Mouse (Mus musculus): Measurements from ENCODE around the gene Sgms1. TPM values are rescaled to one million over a fixed set of nuclear protein-coding genes. Genes with fewer than 3 reads are reported as not detected.
"Not testable (repeated sequence)": the region's sequence is repeated elsewhere in the genome, so short reads cannot be mapped to it uniquely, and the experiment has no call there.

The Sgms1 gene
- total RNA-seq, 1 experiment from 2014 or later: 57.7 TPM

GRCm38 (mm10) chr19:32330231-32330630, 59.3 kb downstream of the Sgms1 start:
- peak; percentile 38 for ATAC-seq (replicated peaks; ENCODE audit: low read depth, poor library complexity, severe bottlenecking)

DNA sequence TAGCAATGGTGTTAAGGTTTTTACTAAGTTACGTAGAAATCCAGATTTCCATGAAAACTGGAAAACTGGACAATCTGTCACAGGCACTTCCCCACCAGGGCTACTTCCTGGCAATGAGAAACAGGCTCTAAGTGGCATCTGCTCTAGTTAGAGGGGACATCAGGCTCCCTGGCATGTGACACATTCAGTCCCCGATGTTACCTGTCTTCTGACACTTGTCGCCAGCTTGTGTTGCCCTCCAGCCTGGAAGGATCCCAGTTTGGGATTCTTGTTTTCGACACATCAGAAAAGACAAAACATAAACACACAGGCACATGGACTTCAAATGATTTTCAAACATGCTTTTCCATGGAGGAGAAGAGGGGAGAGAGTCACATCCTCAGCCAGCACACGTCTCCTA, 60.0 kb downstream of the Sgms1 start:
- ATAC-seq (replicated peaks; ENCODE audit: low read depth, poor library complexity, severe bottlenecking): no peak

DNA sequence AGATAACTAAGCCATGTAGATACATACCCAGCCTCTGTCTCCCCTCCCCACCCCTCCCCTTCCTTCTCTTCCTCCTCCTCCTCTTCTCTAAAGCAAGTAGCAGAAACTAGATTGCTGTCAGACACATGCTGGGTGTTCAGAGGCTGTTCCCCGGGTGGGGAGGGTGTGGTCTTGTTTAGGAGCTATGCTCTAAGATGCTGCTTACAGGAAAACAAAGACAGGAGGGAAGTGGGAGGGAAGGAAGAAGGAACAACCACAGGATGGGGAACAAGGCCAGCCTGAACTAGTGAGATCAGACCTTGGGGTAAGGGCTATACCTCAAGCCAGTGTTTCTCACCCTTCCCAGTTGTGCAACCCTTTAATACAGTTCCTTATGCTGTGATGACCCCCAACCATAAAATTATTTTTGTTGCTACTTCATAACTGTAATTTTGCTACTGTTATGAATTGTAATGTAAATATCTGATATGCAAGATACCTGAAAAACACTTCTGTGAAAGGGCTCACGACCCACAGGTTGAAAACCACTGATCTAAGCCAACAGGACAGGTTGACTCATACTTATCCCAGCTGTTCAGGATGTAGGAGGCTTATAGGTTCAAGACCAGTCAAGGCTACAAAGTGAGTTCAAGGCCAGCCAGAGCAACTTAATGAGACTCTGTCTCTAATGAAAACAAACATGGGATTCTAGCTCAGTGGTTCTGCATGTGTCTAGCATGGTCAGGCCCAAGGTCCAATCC, 61.3 kb downstream of the Sgms1 start:
- peak; percentile 79 for ATAC-seq (replicated peaks; ENCODE audit: low read depth, poor library complexity, severe bottlenecking)

DNA sequence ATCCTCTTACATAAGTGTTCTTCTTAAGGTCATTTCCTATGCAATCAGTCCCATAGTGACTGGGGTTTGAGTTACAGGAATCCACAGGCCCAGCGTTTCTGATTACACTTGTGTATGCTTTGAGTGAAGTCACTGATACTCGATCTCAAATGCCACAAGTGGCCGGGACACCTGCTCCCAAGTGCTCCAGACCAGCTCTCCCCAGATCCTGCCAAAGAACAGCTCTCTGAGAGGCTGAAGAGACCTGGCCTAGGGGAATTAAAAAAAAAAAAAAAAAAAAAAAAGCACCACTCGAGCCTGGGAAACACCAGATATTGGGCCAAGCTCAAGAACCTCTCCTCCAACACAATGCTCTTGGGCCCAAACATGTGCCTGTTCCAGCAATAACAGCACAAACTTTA, 62.9 kb downstream of the Sgms1 start:
- no peak for ATAC-seq (replicated peaks; ENCODE audit: low read depth, poor library complexity, severe bottlenecking)

DNA sequence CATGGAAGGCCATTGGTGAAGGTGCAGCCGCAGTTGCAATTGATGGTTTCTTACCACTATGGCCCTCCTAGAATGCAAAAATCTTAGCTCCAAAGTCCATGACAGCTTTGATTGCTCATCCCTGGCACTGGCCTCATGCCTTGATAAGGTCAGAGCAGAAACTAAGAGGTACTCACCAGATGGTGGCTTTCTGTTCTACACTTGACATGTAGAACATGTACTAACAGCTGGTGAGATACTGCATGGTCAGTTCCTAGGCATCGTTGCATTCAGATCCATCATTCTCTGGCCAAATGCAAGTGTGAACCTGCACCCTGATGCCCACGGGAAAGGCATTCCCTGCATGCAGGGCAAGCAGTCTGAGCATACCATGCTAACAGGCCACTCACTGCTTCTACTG, 63.4 kb downstream of the Sgms1 start:
- ATAC-seq (replicated peaks; ENCODE audit: low read depth, poor library complexity, severe bottlenecking): no peak

- peak; percentile 22 for ATAC-seq (replicated peaks; ENCODE audit: low read depth, poor library complexity, severe bottlenecking)
Observed at GRCm38 (mm10) chr19:32325100-32325768, 64.3 kb downstream of the Sgms1 start.

- ATAC-seq (replicated peaks; ENCODE audit: low read depth, poor library complexity, severe bottlenecking): no peak
Observed at GRCm38 (mm10) chr19:32324550-32324949, 65.0 kb downstream of the Sgms1 start.

- no peak for ATAC-seq (replicated peaks; ENCODE audit: low read depth, poor library complexity, severe bottlenecking)
Observed at GRCm38 (mm10) chr19:32323070-32323469, 66.4 kb downstream of the Sgms1 start.

GRCm38 (mm10) chr19:32322429-32323035, 67.0 kb downstream of the Sgms1 start:
- ATAC-seq (replicated peaks; ENCODE audit: low read depth, poor library complexity, severe bottlenecking): no peak

DNA sequence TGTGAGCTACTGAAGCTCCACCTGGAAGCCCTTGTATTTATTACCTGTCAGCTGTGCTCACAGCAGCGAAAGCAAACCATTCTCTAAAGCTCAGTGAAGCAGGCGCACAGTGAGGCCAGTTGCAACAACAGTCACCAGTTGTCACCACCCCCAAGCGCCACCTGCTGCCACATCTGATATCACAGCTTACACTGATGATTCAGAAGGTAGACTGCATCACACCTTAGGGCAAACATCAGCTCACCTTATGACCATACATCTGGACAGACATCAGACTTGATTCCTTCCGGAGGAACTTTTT, 69.2 kb downstream of the Sgms1 start:
- ATAC-seq (replicated peaks; ENCODE audit: low read depth, poor library complexity, severe bottlenecking): peak; percentile 74

DNA sequence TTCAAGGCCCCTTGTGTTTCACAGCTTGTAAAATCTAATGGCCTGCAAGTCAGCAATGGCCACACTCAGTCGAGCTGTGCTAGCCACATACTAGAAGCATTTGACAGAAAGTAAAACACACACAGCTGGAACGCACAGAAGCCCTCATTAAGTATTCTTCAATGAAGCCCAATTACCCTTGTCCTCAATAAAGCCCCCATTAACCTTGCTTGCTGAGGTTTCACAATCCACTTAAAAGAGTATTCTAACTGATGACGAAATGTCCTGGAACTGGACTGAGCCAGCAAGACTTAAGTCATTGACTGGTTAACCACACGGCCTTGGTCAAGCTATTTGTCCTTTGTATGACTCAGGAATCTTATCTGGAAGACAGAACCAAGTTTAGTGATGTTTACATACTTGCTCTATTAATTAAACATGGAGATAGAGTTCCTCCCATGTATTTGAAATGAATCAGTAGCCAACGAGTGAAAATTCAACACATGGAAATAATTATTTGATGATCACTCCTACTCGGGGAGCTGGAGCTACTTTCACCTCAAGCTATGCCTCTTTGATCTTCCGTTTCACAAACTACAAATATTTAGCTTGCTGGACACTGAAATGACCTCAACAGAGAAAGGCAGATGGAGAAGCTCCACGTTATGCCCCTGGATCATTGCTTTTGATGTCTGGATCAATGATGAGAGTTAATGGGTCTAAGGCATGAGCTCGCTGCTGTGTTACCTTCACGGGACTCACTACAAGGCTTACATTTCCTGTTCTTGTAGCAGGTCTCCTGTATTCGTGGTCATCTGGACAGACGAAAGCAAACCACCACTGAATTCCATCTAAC, 69.8 kb downstream of the Sgms1 start:
- ATAC-seq (replicated peaks; ENCODE audit: low read depth, poor library complexity, severe bottlenecking): peak; percentile 33; the same call in 1 of the 2 replicates

- ATAC-seq (replicated peaks; ENCODE audit: low read depth, poor library complexity, severe bottlenecking): no peak
Observed at GRCm38 (mm10) chr19:32319057-32319456, 70.5 kb downstream of the Sgms1 start.

DNA sequence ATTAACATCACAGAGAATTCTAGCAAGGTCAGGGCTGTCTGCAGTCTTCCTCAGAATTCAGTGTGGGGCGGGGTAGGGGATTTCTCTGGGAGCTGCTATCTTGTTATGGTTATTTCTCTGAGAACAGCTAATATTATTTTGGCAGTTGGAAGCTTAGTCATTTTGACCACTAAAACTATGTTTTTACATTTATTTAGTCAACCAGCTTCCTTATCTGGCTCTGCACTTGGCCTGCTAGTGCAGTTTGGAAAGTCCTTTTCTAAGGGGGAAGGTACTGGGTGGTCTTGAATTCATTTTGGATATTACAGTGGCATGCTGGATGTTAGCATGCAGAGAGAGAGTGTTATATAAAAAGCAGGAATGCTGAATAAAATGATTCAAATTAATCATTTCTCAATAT, 72.2 kb downstream of the Sgms1 start:
- not testable (repeated sequence) for ATAC-seq (replicated peaks; ENCODE audit: low read depth, poor library complexity, severe bottlenecking)

GRCm38 (mm10) chr19:32313304-32313703, 76.2 kb downstream of the Sgms1 start:
- ATAC-seq (replicated peaks; ENCODE audit: low read depth, poor library complexity, severe bottlenecking): no peak

- ATAC-seq (replicated peaks; ENCODE audit: low read depth, poor library complexity, severe bottlenecking): no peak
Observed at GRCm38 (mm10) chr19:32311762-32312161, 77.8 kb downstream of the Sgms1 start.

DNA sequence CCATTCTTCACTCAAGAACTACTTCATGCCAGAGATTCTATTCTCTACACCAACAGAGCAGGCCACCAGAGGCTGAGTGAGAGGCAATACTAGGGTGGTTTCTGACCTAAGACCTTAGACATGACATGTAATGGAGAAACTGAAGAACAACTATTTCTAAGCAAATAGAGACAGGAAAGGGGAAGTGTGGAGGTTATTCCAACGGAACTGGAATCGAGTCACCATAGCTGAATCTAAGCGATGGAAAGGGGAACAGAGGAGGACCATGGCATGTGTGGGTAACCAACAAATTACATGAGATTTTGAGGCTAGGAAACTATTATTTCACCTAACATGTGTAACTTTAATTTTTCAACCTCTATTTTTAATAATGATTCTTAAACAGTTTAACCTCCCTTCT, 78.5 kb downstream of the Sgms1 start:
- ATAC-seq (replicated peaks; ENCODE audit: low read depth, poor library complexity, severe bottlenecking): peak; percentile 69

GRCm38 (mm10) chr19:32310483-32310882, 79.0 kb downstream of the Sgms1 start:
- ATAC-seq (replicated peaks; ENCODE audit: low read depth, poor library complexity, severe bottlenecking): no peak

GRCm38 (mm10) chr19:32309346-32309745, 80.2 kb downstream of the Sgms1 start:
- peak; percentile 52 for ATAC-seq (replicated peaks; ENCODE audit: low read depth, poor library complexity, severe bottlenecking)

GRCm38 (mm10) chr19:32308311-32308710, 81.2 kb downstream of the Sgms1 start:
- ATAC-seq (replicated peaks; ENCODE audit: low read depth, poor library complexity, severe bottlenecking): no peak

DNA sequence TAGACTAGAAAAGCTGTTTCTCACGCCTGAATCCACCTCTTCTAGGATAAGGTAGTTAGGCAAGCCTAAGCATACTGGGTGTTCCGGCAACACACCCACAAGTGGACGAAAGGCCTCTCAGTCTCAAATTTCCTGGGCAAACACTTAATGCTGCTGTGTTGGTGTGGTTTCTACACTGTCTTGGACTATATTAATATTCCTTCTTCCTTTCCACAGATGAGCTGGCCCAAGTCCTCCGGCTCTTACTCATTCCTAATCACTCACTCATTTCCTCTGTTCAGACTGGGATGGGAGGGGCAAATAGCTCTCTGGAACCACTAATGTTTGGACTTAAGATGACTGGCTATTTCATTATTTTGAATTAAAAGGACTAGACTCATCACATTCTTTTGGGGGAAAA, 84.6 kb downstream of the Sgms1 start:
- ATAC-seq (replicated peaks; ENCODE audit: low read depth, poor library complexity, severe bottlenecking): peak; percentile 31; the same call in 1 of the 2 replicates

Data from common myeloid progenitor, adult 5-6 weeks (primary cell).